Mouse (Mus musculus): ENCODE results near the gene Snd1.

Snd1 gene

DNA sequence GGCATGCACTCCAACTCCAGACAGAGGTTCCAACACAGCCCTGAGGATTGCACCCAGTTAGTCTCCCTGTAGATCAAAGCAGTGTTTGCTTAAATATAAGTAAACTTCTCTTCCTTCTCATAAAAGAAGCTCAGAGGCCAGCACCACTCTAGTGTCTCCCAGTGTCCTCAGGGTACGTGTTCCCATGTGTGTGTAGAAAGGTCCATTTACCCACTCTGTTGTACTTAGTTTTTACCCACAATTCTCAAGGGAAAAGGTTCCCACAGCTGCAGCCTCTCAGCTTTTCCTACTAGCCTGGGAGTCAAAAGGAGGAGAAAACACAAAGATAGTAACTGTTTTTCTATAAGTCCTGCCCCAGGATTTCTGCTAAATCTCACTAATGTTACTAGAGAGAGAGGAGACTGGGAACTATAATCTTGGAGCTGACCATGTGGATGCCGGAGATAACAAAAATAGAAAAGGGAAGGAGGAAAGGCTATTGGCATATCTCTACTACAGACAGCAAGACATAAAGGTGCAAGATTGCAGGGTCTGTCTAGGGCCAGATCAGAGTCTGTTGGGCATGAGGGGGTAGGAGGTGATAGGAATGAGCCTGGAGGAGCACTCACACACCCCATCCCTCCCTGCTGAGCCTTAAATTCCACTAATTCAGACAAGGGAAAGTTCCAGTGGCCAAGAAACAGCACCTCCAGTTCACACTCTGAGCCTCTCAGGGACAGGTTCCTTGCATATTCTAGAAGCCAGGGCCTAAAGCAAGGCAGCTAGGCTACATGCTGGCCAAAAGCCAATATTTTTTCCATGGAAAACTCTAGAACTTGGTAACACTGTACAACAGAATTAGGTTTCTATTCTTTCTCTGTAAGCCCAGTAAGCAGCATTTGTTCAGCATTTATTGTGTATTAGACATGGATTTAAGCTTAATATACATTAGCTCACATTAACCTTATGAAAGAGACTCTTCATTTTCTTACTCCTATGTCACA is 382.6 kb downstream of the Snd1 start:
- DNase-seq (ENCODE audit: inconsistent age in 2 of 2, low spot score in 1 of 2) = no peak

DNA sequence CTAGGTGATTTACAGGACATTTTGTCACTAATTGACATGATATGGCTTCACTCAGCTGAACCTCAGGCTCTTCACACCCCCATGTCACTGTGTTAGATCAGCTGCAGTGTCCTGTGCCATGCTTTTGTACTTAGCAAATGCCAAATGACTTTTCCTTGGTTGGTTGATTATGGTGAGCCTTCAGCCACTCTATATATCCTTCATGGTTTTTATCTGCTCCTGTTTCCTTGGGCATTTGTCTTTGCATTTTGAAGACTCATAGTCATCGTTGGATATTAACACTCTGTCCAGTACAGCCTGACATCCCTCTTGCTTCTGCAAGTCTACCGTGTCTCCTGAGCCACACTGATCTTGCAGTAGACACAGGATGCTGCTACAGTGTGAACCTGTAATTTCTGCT is 384.2 kb downstream of the Snd1 start:
- no peak for DNase-seq (ENCODE audit: inconsistent age in 2 of 2, low spot score in 1 of 2)

DNA sequence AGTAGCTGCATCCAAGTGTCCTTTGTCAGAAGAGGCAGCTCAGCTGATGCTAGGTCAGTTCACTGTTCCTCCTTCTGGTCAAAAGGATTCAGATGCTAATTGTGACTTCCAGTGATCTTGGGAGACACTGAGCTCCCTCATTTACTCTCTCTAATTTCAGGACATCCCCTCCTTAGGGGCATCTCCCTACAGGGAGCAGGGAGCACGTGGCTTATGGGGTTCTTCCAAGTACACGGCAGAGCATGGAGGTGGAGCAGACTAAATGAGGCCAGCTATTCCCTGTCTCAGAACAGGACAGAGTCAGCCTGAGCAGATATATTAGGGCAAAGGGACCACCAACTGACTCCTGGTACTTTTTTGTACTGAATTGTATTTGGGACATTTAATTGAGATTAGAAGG is 385.5 kb downstream of the Snd1 start:
- DNase-seq (ENCODE audit: inconsistent age in 2 of 2, low spot score in 1 of 2) = no peak

DNA sequence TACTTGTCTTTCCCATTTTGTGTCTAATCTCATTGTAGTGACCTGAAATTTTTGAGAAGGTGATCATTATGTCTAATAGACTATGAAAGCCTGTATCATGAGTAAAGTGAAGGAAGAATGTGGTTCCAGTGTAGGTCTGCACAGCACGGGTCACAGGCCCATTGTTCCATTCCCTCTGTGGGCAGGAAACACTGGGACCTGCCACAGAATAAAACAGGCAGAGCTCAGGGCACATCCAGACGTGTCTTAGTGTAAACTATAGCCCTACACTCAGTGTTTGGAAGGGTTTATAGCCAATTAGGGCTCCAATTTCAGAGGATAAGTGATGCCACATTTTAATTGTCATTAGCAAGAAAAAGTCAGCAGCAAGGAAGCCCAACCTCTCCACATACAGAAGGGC is 386.0 kb downstream of the Snd1 start:
- DNase-seq (ENCODE audit: inconsistent age in 2 of 2, low spot score in 1 of 2) = no peak

DNA sequence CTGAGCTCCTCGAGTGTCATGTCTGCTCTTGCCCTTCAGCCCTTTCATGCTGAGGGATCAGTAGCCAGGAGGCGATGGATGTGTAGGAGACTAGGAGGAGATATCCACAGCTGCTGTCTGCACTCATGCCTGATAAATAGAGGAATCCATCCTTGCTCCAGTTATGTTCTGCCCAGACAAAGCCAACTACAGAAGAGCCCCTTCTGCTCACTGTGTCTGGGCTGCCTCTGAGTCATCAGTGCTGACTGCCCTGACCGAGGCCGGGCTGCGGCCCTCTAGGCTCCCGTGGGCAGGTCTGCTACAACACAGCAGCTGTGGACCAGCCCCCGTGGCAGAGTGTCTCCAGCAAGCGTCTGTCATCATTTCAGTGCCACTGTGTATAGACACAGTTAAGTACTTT is 387.4 kb downstream of the Snd1 start:
- peak; percentile 47 to 65 for DNase-seq (ENCODE audit: inconsistent age in 2 of 2, low spot score in 1 of 2)

DNA sequence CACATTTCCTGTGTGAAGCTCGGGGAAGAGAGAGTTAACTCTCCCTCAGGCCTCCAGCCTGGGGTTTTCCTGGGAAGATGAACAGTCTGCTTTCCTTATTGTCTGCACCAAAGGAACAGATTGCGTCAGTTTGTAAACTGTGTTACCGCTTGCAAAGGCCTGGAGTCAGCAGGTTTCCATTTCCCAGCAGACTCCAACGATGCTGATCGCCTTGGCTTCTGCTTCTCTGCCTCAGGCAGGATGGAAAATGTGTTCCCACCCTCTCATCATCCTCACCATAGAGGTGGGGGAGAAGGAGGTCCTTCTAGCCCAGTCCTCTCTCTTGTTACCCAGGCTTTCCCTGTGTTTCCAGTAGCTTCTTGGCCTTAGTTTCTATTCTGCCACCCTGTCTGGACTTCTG is 389.7 kb downstream of the Snd1 start:
- DNase-seq (ENCODE audit: inconsistent age in 2 of 2, low spot score in 1 of 2) = peak in 1 of 2 experiments; percentile 50

DNA sequence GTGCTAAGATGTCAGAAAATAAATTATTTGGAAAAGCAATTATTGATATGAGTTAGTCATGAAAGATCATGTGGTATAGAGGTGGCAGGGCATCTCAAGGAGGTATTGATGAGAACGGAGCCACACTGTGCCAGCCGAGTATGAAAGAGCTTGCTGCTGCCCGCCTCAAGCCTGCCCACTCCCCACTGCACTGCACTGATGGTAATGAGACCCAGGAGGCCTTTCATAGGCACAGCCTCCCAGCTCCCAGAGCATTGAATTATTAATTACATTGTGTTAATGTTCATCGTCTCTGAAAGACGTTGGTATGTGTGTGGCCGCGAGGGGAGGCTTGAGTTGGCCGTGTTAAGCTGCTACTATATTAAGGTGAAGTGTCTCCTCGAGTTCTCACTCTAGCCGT is 390.2 kb downstream of the Snd1 start:
- no peak for DNase-seq (ENCODE audit: inconsistent age in 2 of 2, low spot score in 1 of 2)

DNA sequence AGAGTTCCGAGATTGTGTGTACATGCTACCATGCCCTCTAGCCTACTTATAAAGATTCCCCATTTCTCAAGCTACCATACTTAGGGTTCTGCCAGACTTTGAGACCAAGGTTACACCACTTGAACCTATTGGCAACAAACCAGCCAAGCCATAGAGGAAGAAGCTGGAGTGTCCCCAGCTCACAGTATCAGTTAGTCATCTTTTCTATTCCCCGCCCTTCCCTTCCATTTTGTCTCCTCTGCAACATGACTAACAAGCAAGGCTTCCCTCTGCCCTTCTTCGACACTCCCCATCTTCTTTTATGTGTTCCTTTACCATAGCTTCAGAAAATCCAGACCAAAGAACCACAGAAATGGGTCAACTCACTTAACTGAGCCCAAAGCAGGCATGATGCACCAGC is 391.3 kb downstream of the Snd1 start:
- no peak for DNase-seq (ENCODE audit: inconsistent age in 2 of 2, low spot score in 1 of 2)

DNA sequence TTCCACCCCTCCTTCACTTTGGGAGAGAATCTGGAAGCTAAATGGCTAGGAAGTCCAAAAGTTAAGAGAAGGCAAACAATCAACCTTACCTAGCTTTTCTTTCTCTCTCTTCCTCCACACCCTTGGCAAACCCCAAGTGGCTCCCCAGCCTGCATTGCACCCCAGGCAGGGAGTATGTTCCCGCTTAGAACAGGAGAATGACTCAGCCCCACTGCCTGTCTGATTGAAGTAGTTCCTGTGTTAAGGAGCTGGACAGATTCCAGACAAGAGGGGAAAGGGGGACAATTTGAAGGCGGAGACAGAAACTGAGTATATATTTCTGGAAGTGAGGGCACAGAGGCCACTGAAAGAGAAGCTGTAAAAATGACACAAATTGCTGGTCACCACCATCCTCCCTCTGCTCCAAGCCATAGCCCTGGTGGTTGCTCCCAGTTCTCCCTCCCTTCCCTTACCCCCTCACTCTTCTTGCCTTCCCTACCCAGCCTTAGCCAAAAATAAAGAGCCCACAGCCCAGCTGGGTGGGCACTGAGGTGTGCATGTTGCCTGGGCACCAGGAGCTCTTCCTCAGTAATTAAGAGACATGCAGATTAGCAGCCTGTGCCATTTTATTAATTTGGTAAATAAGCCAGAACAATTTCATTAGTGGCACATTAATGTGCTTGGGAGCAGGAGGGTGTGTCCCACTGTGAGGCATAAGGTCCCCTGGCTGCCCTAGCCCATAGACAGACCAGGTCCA is 392.7 kb downstream of the Snd1 start:
- DNase-seq (ENCODE audit: inconsistent age in 2 of 2, low spot score in 1 of 2) = peak in 1 of 2 experiments; percentile 44

DNA sequence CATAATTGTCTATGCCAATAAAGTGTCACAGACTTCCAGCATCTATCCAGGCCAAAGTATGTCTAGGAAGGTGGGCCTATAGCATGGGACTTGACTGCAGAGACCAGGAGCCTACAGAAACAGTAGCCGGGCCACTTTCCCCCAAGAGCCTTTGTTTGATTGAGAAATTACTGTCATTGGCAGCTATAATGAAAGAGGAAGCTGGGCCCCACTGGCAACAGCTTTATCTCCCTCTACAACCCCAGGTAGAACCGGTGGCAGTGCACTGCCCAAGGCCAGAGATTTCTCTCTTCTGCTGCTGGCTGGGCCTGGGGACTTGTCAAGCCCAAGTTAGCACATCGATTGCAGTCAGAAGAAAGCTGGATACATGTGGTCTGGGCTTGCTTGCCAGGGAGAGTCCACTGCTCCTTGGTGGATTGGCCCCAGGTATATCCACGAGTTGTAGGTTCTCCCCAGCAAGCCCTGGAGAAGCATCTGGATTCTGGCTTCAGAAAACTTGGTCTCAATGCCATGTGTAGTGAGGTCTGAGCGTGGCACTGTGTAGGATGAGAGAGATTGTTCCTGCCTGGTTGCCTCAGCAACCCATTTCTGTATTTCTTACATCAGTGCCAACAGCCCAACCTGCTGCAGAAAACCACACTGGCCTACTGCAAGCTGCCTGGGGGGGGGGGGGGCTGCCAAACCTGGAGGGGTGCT is 396.9 kb downstream of the Snd1 start:
- DNase-seq (ENCODE audit: inconsistent age in 2 of 2, low spot score in 1 of 2) = no peak

DNA sequence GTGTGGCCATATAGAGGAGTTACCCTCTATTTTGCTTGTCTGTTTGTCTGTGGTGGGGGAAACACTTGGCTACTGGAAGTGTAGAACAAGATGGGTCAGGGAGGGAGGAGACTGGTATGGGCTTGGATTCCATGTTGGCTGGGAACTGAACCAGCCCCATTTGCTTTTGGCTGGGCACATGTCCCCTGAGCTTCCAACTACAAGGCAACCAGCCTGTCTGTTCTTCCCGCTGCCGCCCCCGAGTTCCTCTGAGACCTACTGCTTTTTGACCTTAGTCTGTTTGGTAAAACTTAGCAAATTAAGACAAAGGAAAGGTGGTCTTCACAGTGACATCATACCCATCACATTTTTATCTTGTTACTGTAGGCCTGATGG is 397.5 kb downstream of the Snd1 start:
- DNase-seq (ENCODE audit: inconsistent age in 2 of 2, low spot score in 1 of 2) = no peak

DNA sequence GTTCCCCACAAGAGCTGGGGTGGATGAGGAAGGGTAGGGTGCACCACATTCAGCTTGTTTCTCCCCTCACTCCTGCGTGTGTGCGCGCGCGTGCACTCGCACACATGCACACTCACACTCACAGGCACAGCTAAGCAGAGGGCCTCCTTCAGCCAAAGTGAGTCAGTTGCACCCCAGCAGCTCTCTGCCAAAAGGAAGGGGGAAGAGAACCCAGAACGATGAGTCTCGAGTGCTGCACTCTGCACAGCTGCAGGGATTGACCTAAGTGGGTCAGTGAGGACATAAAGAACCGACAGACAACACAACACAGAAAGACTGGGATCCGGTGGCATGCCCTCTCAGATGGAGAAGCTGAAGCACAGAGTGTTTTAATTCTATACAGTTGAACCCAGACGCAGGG is 399.1 kb downstream of the Snd1 start:
- DNase-seq (ENCODE audit: inconsistent age in 2 of 2, low spot score in 1 of 2) = no peak

DNA sequence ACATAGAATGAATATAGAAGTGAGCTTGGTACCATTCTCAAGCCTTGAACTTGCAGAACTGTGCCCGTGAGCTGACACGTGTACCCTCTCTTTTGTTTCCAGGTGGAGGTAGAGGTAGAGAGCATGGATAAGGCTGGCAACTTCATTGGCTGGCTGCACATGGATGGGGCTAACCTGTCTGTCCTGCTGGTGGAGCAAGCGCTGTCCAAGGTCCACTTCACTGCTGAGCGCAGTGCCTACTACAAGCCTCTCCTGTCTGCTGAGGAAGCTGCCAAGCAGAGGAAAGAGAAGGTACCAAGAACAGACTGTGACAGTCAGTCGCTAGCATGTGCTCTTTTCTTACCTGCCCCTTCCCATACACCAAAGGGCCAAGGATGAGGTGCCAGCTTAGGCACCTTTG is 399.8 kb downstream of the Snd1 start:
- no peak for DNase-seq (ENCODE audit: inconsistent age in 2 of 2, low spot score in 1 of 2)

DNA sequence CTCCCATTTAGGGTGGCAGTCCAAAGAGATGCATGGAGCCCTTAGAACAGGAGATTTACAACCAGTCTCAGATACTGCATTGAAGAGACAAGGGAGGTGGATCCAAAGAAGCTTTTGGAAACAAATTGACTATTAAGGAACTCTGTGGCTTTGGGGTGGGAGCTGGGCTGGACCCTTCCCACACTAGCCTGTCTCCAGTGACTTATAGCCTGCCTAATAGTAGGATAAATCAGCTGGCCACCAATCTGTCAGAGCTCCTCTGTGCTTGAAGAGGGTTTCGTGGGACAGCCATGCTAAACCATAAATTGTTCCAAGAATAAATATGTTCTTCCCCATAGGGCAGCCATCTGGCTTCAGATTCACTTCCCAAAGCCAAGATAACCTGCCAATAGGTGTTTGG is 400.4 kb downstream of the Snd1 start:
- DNase-seq (ENCODE audit: inconsistent age in 2 of 2, low spot score in 1 of 2) = no peak

DNA sequence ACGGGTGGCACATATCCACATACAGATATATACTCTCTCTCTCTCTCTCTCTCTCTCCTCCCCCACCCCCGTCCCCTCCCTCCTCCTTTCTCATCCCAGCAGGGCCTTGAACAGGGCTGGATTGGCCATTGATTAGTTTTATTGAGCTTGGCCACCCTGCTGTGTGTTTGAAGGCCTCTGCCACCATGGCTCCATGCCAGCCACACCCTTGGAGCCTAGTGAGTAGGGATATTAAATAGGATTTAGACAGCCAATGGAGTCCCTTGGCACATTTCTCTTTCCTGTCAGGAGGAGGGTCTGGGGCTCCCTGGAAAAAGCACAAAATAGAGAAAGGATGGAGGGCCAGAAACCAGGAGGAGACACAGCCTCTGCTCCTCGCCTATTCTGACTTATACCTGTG is 401.6 kb downstream of the Snd1 start:
- DNase-seq (ENCODE audit: inconsistent age in 2 of 2, low spot score in 1 of 2) = no peak

DNA sequence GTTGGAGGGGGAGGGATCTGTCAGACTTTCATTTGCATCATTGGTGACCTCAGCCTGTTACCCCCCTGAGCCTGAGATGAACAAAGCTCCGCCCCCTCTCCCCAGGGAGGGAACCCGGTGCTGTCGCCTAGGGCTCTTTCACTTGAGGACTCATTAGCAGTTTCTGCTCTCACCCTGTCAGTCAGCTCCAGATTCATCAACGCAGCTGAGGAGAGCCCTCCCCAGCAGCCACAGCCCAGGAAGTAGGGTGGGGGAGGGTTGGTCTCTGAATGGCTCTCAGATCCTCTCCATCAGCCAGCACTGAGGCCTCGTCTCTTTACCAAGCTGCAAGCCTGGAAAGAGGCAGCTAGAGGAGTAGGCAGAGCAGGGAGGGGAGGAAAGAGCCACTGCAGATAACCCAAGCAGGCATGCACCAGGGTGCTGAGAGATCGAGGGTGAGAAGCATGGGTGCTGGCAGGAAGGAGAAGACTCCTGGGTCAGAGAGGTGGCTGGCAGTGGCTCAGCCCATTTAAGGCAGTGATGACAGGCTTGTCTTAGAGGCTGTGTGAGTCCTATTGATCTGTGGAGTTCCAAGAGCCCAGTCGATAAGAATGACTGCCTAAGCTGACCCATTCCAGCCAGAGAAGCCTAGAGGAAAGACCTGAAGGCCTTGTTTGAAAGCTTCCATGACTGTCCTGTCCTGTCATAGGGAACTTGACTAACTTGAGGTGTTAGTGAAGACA is 403.2 kb downstream of the Snd1 start:
- no peak for DNase-seq (ENCODE audit: inconsistent age in 2 of 2, low spot score in 1 of 2)

DNA sequence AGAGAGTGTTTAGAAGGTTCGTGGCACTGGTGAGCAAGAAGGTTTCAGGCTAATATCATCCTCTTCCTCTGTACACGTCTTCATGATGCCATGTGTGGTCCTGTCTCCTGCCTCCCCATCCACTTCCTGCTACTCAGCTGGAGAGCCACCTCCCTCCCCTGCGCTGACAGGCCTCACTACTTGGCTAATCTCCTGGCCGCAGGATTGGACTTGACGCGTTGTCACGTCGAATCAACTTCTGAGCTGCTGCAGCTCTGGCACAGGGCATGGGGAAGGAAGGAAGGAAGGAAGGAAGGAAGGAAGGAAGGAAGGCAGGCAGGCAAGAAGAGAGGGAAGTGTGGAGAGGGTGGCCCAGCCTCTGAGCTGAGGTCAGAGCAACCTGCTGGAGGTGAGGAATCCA is 404.4 kb downstream of the Snd1 start:
- no peak for DNase-seq (ENCODE audit: inconsistent age in 2 of 2, low spot score in 1 of 2)

DNA sequence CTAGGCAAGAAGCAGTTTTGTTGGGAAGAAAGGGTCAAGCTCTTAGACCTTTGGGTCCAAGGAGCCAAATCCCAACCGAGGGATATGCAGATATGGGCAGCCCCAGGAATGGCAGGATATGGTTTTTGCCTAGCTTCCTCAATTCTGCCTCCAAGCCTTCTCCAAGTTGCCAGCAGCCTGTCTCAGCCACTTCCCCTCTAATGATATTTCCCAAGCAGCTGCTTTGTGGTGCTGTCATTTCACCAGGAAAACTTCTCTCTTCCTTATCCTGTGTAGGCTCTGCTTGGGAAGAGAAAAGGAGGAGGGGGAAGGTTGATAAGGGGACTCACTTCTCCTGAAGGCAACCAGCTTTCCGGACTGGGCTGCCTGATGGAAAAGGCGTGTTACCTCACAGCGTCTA is 406.0 kb downstream of the Snd1 start:
- DNase-seq (ENCODE audit: inconsistent age in 2 of 2, low spot score in 1 of 2) = peak in 1 of 2 experiments; percentile 45

DNA sequence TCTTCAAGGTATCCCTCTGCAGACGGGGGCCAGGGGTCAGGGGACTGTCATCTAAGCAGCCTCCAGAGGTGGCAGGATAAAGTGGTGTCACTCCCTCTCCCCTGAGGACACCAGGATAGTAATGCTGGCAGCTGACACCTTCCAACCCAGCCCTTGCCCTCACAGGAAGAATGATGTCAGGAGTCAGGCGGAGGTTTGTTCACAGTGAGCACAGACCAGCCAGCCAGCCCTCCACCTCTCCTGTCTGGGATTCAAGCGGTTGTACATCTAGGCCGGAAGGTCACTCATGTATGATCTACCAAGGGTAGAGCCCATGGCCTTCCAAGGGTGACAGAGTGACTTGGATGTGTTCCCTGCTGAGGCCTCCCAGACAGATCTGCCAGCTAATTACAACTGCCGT is 408.6 kb downstream of the Snd1 start:
- peak in 1 of 2 experiments; percentile 63 for DNase-seq (ENCODE audit: inconsistent age in 2 of 2, low spot score in 1 of 2)

DNA sequence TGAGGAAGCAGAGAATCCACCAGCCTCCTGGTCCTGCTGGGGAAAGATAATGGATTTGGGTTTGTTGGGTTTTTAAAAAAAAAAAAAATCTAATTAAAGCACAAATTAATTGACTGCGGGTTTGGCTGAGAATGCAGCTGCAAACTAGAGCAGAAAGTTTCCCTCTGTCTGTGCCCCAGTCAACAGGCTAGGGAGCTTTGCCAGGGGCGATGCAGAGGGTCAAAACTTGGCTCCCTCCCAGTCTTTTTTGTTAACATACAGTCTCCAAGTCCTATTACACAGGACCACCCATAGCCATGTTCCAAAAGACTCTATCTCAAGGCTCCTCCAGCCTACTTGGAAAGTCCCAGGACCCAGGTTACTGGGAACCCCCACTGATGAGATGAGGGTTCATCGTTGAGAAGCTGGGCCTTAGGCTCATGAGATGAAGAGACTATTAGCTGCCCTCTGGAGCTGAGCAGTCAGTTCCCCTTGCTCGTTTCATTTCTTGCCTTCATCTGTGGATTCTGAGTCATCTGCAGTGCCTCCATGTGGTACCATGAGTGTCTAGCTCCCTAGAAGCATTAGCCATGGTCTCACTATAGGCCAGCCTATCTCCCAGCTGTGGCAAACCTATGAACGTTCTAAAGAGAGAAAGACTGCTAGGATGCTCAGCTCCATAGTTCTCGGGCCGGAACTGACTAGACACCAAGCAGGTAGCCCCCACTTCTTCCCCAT is 411.9 kb downstream of the Snd1 start:
- DNase-seq (ENCODE audit: inconsistent age in 2 of 2, low spot score in 1 of 2) = no peak
